Mouse (Mus musculus): ENCODE data around the gene Tlr8.

The Tlr8 gene

DNA sequence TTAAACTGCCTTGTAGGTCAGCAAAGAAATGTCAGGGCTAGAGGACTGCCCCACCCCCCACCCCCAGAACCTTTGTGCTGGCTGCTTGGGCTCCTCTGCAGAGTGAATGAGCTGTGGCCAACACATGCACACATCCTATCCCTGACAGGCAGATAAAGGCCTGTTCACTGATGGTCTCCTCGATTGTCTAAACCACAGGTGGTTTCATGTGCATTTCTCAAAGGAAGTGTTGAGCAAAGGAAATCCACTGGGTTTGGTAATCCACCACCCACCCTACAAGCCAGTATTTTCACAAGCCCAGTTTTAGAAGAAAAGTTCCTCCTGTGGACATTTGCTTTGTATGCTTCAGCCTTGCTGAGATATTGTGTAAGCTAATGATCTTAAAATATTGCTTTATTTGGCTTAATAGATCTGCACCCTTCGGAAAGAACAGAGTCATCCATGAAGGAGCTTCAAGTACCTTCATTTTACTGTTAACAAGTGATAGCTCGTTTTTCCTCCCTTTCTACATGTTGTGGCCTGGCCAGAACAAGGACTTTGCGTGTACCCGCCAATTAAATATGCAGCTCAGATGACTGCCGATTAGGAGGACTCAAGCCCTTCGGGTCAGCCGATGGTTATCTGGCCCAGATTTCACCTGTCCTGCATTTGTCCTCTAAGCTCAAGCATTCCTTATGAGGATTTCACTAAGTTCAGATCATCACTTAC, 58.2 kb downstream of the Tlr8 start:
- no peak for DNase-seq (ENCODE audit: extremely low read depth, insufficient read length, low spot score)

DNA sequence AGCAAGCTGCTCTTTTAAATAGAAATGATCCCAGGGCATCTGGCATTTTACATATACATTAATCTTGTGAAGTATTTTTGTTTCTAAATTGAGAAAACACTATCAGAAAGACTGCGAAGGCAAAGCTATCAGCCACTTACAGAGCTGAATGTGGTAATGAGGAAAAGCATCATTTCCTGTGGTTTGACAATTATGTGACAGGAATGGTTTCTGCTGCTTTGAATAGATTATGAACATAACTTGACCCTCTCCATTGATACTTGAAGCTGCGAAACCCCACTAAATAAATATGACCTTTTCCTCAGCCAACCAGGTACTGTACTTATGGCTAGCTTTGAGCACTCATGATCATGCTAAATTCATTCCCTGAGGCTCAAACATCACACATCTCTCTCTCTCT, 62.8 kb downstream of the Tlr8 start:
- no peak for DNase-seq (ENCODE audit: extremely low read depth, insufficient read length, low spot score)

DNA sequence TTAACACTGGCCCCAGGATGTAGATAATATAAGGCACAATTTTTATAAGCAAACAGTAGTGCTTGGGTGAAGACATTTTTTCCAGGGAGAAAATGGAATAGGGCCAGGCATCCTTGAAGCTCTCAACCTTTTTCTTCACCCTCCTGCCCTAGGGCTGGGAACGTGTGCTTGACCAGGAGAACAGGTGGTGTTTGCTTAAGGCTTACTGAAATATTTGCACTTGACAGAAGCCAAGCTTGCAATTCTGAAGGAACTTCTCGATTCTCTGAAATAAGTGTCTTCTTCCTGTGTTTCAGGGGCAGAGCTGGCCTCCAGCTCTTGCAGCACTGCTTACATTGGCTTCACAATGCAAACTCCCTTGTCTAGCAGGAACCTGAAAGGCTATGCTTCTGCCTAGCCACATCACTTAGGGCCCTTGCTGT, 68.9 kb downstream of the Tlr8 start:
- no peak for DNase-seq (ENCODE audit: extremely low read depth, insufficient read length, low spot score)

Measured in 3134 (cell line).